ENCODE assay signal across 17 mouse cellular contexts in genomic region chr2:153470983-153471382, GRCm38 (mm10). TPM values are rescaled to one million over a fixed set of nuclear protein-coding genes. Genes with fewer than 3 reads are reported as not detected.
DNase-seq lines count a peak whose midpoint lies in the region; ATAC-seq and TF ChIP-seq lines count a peak whose summit lies in the region.
"Had no signal": no experiment of that assay in that cellular context is flagged by ENCODE, and none has a peak within 500 bp of the region (broad histone marks: within the 10 kb centered on the region; RNA-seq: fewer than 3 reads in every experiment).

No protein-coding gene starts in this region.

- H3K27me3 ChIP-seq in embryonic facial prominence, embryonic 13.5 days, result no peaks in the 10 kb centered on the region
- H3K27me3 ChIP-seq in embryonic facial prominence, embryonic 10.5 days (replicated peaks; ENCODE audit: low read depth, poor library complexity, severe bottlenecking), result no peaks in the 10 kb centered on the region
- H3K27me3 ChIP-seq in kidney, embryonic 14.5 days (ENCODE audit: control insufficient read depth, insufficient read depth, low read length), result no peaks in the 10 kb centered on the region
- H3K27me3 ChIP-seq in limb, embryonic 13.5 days, result no peaks in the 10 kb centered on the region
- no peaks in the 10 kb centered on the region for H3K27me3 ChIP-seq in liver, postnatal 0 days (ENCODE audit: insufficient read depth, low read length)
- H3K27me3 ChIP-seq: neural tube, embryonic 15.5 days had no signal

- H3K9me3 ChIP-seq in embryonic facial prominence, embryonic 13.5 days, result no peaks in the 10 kb centered on the region
- H3K9me3 ChIP-seq in embryonic facial prominence, embryonic 10.5 days, result no peaks in the 10 kb centered on the region
- no peaks in the 10 kb centered on the region for H3K9me3 ChIP-seq in kidney, embryonic 14.5 days (ENCODE audit: control insufficient read depth, low read length)
- no peaks in the 10 kb centered on the region for H3K9me3 ChIP-seq in limb, embryonic 13.5 days
- no peaks in the 10 kb centered on the region for H3K9me3 ChIP-seq in liver, postnatal 0 days (ENCODE audit: low read length)
- H3K9me3 ChIP-seq: G1E; neural tube, embryonic 15.5 days had no signal

- H3K27ac ChIP-seq in embryonic facial prominence, embryonic 13.5 days, result 0 out of 2 replicates have a peak overlapping the region, but pooled peaks have one; percentile 5
- H3K27ac ChIP-seq in embryonic facial prominence, embryonic 10.5 days (replicated peaks), result no peak overlapping the region; the same call in 1 of the 2 replicates
- H3K27ac ChIP-seq in kidney, embryonic 14.5 days (ENCODE audit: low read depth, low read length), result peak overlapping the region; percentile 59; the same call in 1 of the 2 replicates
- no peak overlapping the region for H3K27ac ChIP-seq in limb, embryonic 13.5 days
- H3K27ac ChIP-seq in liver, postnatal 0 days (ENCODE audit: low read depth), result no peak overlapping the region
- H3K27ac ChIP-seq: neural tube, embryonic 15.5 days had no signal

- no peak for DNase-seq in embryonic facial prominence, embryonic 10.5 days (ENCODE audit: low spot score)
- no peak for DNase-seq in kidney, postnatal 4 days
- DNase-seq in gastrocnemius, adult 8-10 months (ENCODE audit: low spot score in 2 of 2), result peak; percentile 54 to 72
- no peak for DNase-seq in liver, postnatal 0 days
- no peak for DNase-seq in retina, postnatal 1 day
- DNase-seq: B cell, adult 2 months; lung, postnatal 14 days had no signal

- no peak for ATAC-seq in embryonic facial prominence, embryonic 13.5 days (ENCODE audit: insufficient number of reproducible peaks, insufficient read depth, low FRiP score, low TSS enrichment, low read depth)
- no peak for ATAC-seq in kidney, embryonic 14.5 days (ENCODE audit: low FRiP score, low TSS enrichment)
- peak; percentile 69 for ATAC-seq in limb, embryonic 13.5 days (ENCODE audit: low FRiP score, low read depth)
- no peak for ATAC-seq in liver, postnatal 0 days

- H3K4me3 ChIP-seq in embryonic facial prominence, embryonic 13.5 days, result no peak overlapping the region
- no peak overlapping the region for H3K4me3 ChIP-seq in embryonic facial prominence, embryonic 10.5 days
- no peak overlapping the region for H3K4me3 ChIP-seq in kidney, embryonic 14.5 days (ENCODE audit: low read length)
- no peak overlapping the region for H3K4me3 ChIP-seq in limb, embryonic 13.5 days
- no peak overlapping the region for H3K4me3 ChIP-seq in liver, postnatal 0 days (ENCODE audit: low read depth, low read length)
- H3K4me3 ChIP-seq: neural tube, embryonic 15.5 days had no signal

- peaks cover 37% of the 10 kb centered on the region for H3K4me1 ChIP-seq in embryonic facial prominence, embryonic 13.5 days
- H3K4me1 ChIP-seq in embryonic facial prominence, embryonic 10.5 days, result peaks cover 56% of the 10 kb centered on the region
- peaks cover 36% of the 10 kb centered on the region for H3K4me1 ChIP-seq in kidney, embryonic 14.5 days (ENCODE audit: control insufficient read depth, insufficient read depth, low read length)
- H3K4me1 ChIP-seq in limb, embryonic 13.5 days, result peaks cover 36% of the 10 kb centered on the region
- peaks cover 5% of the 10 kb centered on the region; the same call in 1 of the 2 replicates for H3K4me1 ChIP-seq in liver, postnatal 0 days (ENCODE audit: insufficient read depth)

- TF ChIP-seq EP300 in liver, postnatal 0 days (IDR thresholded peaks at IDR 0.05; ENCODE audit: low read depth), result no peak

- no peak for TF ChIP-seq CTCF in liver, postnatal 0 days (IDR thresholded peaks at IDR 0.05; ENCODE audit: low read depth)

- H3K4me2 ChIP-seq in embryonic facial prominence, embryonic 13.5 days, result no peak overlapping the region
- no peak overlapping the region for H3K4me2 ChIP-seq in kidney, embryonic 14.5 days (replicated peaks; ENCODE audit: low read depth, low read length)
- H3K4me2 ChIP-seq in limb, embryonic 13.5 days (replicated peaks), result no peak overlapping the region
- H3K4me2 ChIP-seq in liver, postnatal 0 days (ENCODE audit: low read depth, low read length), result no peak overlapping the region
- H3K4me2 ChIP-seq: liver, embryonic 11.5 days; neural tube, embryonic 15.5 days had no signal

- no peaks in the 10 kb centered on the region for H3K36me3 ChIP-seq in embryonic facial prominence, embryonic 13.5 days
- H3K36me3 ChIP-seq in embryonic facial prominence, embryonic 10.5 days (replicated peaks), result no peaks in the 10 kb centered on the region
- H3K36me3 ChIP-seq in kidney, embryonic 14.5 days (ENCODE audit: control insufficient read depth, insufficient read depth, low read length), result no peaks in the 10 kb centered on the region
- no peaks in the 10 kb centered on the region for H3K36me3 ChIP-seq in limb, embryonic 13.5 days
- no peaks in the 10 kb centered on the region for H3K36me3 ChIP-seq in liver, postnatal 0 days (replicated peaks; ENCODE audit: insufficient read depth, low read length)

- H3K9ac ChIP-seq in embryonic facial prominence, embryonic 13.5 days, result no peak overlapping the region
- H3K9ac ChIP-seq in kidney, embryonic 14.5 days (ENCODE audit: low read depth, low read length), result 0 out of 2 replicates have a peak overlapping the region, but pooled peaks have one; percentile 8
- no peak overlapping the region for H3K9ac ChIP-seq in limb, embryonic 13.5 days
- no peak overlapping the region for H3K9ac ChIP-seq in liver, postnatal 0 days (replicated peaks)
- H3K9ac ChIP-seq: neural tube, embryonic 15.5 days had no signal

- WGBS in embryonic facial prominence, embryonic 13.5 days, result 18% methylated on average over 3 of the region's 3 CpGs
- 47% methylated on average over 3 of the region's 3 CpGs for WGBS in embryonic facial prominence, embryonic 10.5 days
- WGBS in kidney, embryonic 14.5 days, result 37% methylated on average over 3 of the region's 3 CpGs
- WGBS in limb, embryonic 13.5 days, result 13% methylated on average over 3 of the region's 3 CpGs
- 79% methylated on average over 3 of the region's 3 CpGs for WGBS in liver, postnatal 0 days (ENCODE audit: insufficient replicate concordance)

RNA-seq across cellular contexts. Expression of gene 4930404H24Rik, which starts 21.6 kb away (rescaled TPM):
- polyA plus RNA-seq in embryonic facial prominence, embryonic 13.5 days (2015; fragmentation: Nextera tagmentation; extraction: Ambion mirVana), result not detected in 2 replicates
- not detected in 2 replicates for polyA plus RNA-seq in embryonic facial prominence, embryonic 10.5 days (2016; fragmentation: Nextera tagmentation; extraction: Ambion mirVana)
- not detected in 2 replicates for polyA plus RNA-seq in kidney, embryonic 14.5 days (2014; fragmentation: Nextera tagmentation; extraction: Ambion mirVana)
- not detected for total RNA-seq in gastrocnemius, adult 8-10 months (2022)
- polyA plus RNA-seq in limb, embryonic 13.5 days (2015; fragmentation: Nextera tagmentation; extraction: Ambion mirVana), result not detected in 2 replicates
- not detected in 2 replicates for polyA plus RNA-seq in liver, postnatal 0 days (2015; fragmentation: Nextera tagmentation; extraction: Ambion mirVana)
- total RNA-seq: common myeloid progenitor, adult 5-6 weeks; G1E; layer of hippocampus, postnatal 10 days had no signal
- polyA plus RNA-seq: G1E; liver, embryonic 11.5 days; midbrain, embryonic 16.5 days; neural tube, embryonic 15.5 days; stomach, embryonic 14.5 days had no signal

RNA-seq across cellular contexts. Expression of gene Nol4l, which starts 58.8 kb away (rescaled TPM):
- polyA plus RNA-seq in embryonic facial prominence, embryonic 13.5 days (2015; fragmentation: Nextera tagmentation; extraction: Ambion mirVana), result 12.4 and 16.0 TPM in 2 replicates
- 23.5 and 23.7 TPM in 2 replicates for polyA plus RNA-seq in embryonic facial prominence, embryonic 10.5 days (2016; fragmentation: Nextera tagmentation; extraction: Ambion mirVana)
- 10.5 and 17.1 TPM in 2 replicates for polyA plus RNA-seq in kidney, embryonic 14.5 days (2014; fragmentation: Nextera tagmentation; extraction: Ambion mirVana)
- total RNA-seq in gastrocnemius, adult 8-10 months (2022), result under 1 TPM; 0.29 to 0.94 (median 0.41) TPM
- polyA plus RNA-seq in limb, embryonic 13.5 days (2015; fragmentation: Nextera tagmentation; extraction: Ambion mirVana), result 11.8 and 13.2 TPM in 2 replicates
- polyA plus RNA-seq in liver, postnatal 0 days (2015; fragmentation: Nextera tagmentation; extraction: Ambion mirVana), result 1.7 and 1.9 TPM in 2 replicates

Comparison
In these comparisons a context has a peak if more than half of its experiments do, and no peak if none do; other contexts are left out.
1. H3K27ac ChIP-seq: peak in embryonic facial prominence, embryonic 13.5 days (single experiment) and kidney, embryonic 14.5 days (single experiment); none in embryonic facial prominence, embryonic 10.5 days (single experiment), limb, embryonic 13.5 days (single experiment) and liver, postnatal 0 days (single experiment).
2. DNase-seq: peak in gastrocnemius, adult 8-10 months (2 of 2); none in embryonic facial prominence, embryonic 10.5 days (single experiment), kidney, postnatal 4 days (0 of 2), liver, postnatal 0 days (single experiment) and retina, postnatal 1 day (single experiment).